Mouse (Mus musculus) midbrain, embryonic 15.5 days (tissue): ENCODE results near the gene Riiad1. TPM values are rescaled to one million over a fixed set of nuclear protein-coding genes. Genes with fewer than 3 reads are reported as not detected.
A peak's percentile ranks its signal among the peaks of the same experiment; 100 is the strongest.

Experiments used
- ATAC-seq: fragments of 200-750 bp; cut with Nextera tagmentation; replicated peaks from 2 replicates; pipeline ENCODE4 v1.8.0; 2017; ENCODE audit warnings: moderate TSS enrichment
- H3K27ac ChIP-seq: fragments of 300-500 bp; sonication (generic); 2 replicates; pipeline ENCODE4 v1.5.1; 2015; ENCODE audit warnings: mild to moderate bottlenecking, inconsistent platforms
- H3K27me3 ChIP-seq: fragments of 300-500 bp; sonication (generic); replicated peaks from 2 replicates; pipeline ENCODE4 v1.6.1; 2015; ENCODE audit warnings: inconsistent platforms
- H3K36me3 ChIP-seq: fragments of 300-500 bp; sonication (generic); replicated peaks from 2 replicates; pipeline ENCODE4 v1.6.1; 2015; ENCODE audit warnings: inconsistent platforms
- H3K4me1 ChIP-seq: fragments of 300-500 bp; sonication (generic); 2 replicates; pipeline ENCODE4 v1.6.1; 2015; ENCODE audit warnings: inconsistent platforms
- H3K4me2 ChIP-seq: fragments of 300-500 bp; sonication (generic); 2 replicates; pipeline ENCODE4 v1.6.1; 2015; ENCODE audit warnings: inconsistent platforms, mild to moderate bottlenecking, moderate library complexity
- H3K4me3 ChIP-seq: fragments of 300-500 bp; sonication (generic); 2 replicates; pipeline ENCODE4 v1.5.1; 2015; ENCODE audit warnings: mild to moderate bottlenecking, inconsistent platforms
- H3K9ac ChIP-seq: fragments of 300-500 bp; sonication (generic); 2 replicates; pipeline ENCODE4 v1.6.1; 2015; ENCODE audit warnings: mild to moderate bottlenecking, inconsistent platforms
- H3K9me3 ChIP-seq: fragments of 300-500 bp; sonication (generic); 2 replicates; pipeline ENCODE4 v1.6.1; 2016; ENCODE audit warnings: inconsistent platforms
- WGBS: fragments of 180-500 bp; shearing (Covaris S2); methylation state at CpG from one replicate; pipeline ENCODE4 v1.1.7; 2015; ENCODE audit warnings: mixed read lengths; 5-methylcytosine and 5-hydroxymethylcytosine counted together
- polyA plus RNA-seq: library from polyadenylated mRNA; unstranded; fragments of >200 nt; fragmentation: Nextera tagmentation; extraction: Ambion mirVana; gene quantifications from 2 replicates; pipeline ENCODE4 v1.2.1, GENCODE M21; 2015

Gene Riiad1
- polyA plus RNA-seq, 1 experiment from 2014 or later, result 20.1 TPM

GRCm38 (mm10) chr3:94477981-94478422 lies 2.1 kb downstream of the Riiad1 start, which contains the start of gene Celf3:
Gene Celf3, plus strand, starts transcription at chr3:94478295.
- peak within 1 kb of the TSS; percentile 91 for H3K27ac ChIP-seq
- peak; percentile 93 for ATAC-seq
- H3K27me3 ChIP-seq, result no peaks in the 10 kb centered on the region
- WGBS, result 0% methylated on average over 14 of the region's 14 CpGs
- peak within 1 kb of the TSS; percentile 83 for H3K4me2 ChIP-seq
- H3K36me3 ChIP-seq, result no peaks in the 10 kb centered on the region; the same call in 1 of the 2 replicates
- H3K4me1 ChIP-seq, result peaks cover 54% of the 10 kb centered on the region
- H3K9ac ChIP-seq, result peak within 1 kb of the TSS; percentile 85
- no peaks in the 10 kb centered on the region for H3K9me3 ChIP-seq
- peak within 1 kb of the TSS; percentile 69 for H3K4me3 ChIP-seq

GRCm38 (mm10) chr3:94477444-94477843 lies 2.7 kb downstream of the Riiad1 start:
- WGBS, result 13% methylated on average over 4 of the region's 4 CpGs
- ATAC-seq, result peak; percentile 30
- H3K4me3 ChIP-seq, result peak overlapping the region; percentile 69
- no peaks in the 10 kb centered on the region; the same call in 1 of the 2 replicates for H3K36me3 ChIP-seq
- H3K27ac ChIP-seq, result peak overlapping the region; percentile 91
- peaks cover 54% of the 10 kb centered on the region for H3K4me1 ChIP-seq
- no peaks in the 10 kb centered on the region for H3K9me3 ChIP-seq
- no peaks in the 10 kb centered on the region for H3K27me3 ChIP-seq
- peak overlapping the region; percentile 83 for H3K4me2 ChIP-seq
- H3K9ac ChIP-seq, result peak overlapping the region; percentile 85

- H3K4me3 ChIP-seq, result no peak overlapping the region
- peak overlapping the region; percentile 83 for H3K4me2 ChIP-seq
- no peak overlapping the region for H3K9ac ChIP-seq
- peak overlapping the region; percentile 91 for H3K27ac ChIP-seq
- ATAC-seq, result no peak
- WGBS, result 49% methylated on average over 8 of the region's 8 CpGs
- H3K4me1 ChIP-seq, result peaks cover 49% of the 10 kb centered on the region
- no peaks in the 10 kb centered on the region; the same call in 1 of the 2 replicates for H3K36me3 ChIP-seq
- no peaks in the 10 kb centered on the region for H3K9me3 ChIP-seq
- H3K27me3 ChIP-seq, result no peaks in the 10 kb centered on the region
Observed at GRCm38 (mm10) chr3:94476301-94477035, 3.7 kb downstream of the Riiad1 start.

GRCm38 (mm10) chr3:94473567-94474232 lies 6.4 kb downstream of the Riiad1 start:
- no peak overlapping the region for H3K9ac ChIP-seq
- H3K9me3 ChIP-seq, result no peaks in the 10 kb centered on the region
- peaks cover 31% of the 10 kb centered on the region for H3K4me1 ChIP-seq
- H3K4me3 ChIP-seq, result no peak overlapping the region
- WGBS, result 72% methylated on average over 5 of the region's 5 CpGs
- peak overlapping the region; percentile 22; the same call in 1 of the 2 replicates for H3K27ac ChIP-seq
- H3K4me2 ChIP-seq, result no peak overlapping the region
- no peak for ATAC-seq
- H3K27me3 ChIP-seq, result no peaks in the 10 kb centered on the region
- H3K36me3 ChIP-seq, result no peaks in the 10 kb centered on the region

- 49% methylated on average over 10 of the region's 10 CpGs for WGBS
- peak overlapping the region; percentile 51 for H3K4me2 ChIP-seq
- no peak for ATAC-seq
- no peak overlapping the region for H3K4me3 ChIP-seq
- H3K4me1 ChIP-seq, result peaks cover 31% of the 10 kb centered on the region
- H3K36me3 ChIP-seq, result no peaks in the 10 kb centered on the region
- no peaks in the 10 kb centered on the region for H3K9me3 ChIP-seq
- H3K9ac ChIP-seq, result 0 out of 2 replicates have a peak overlapping the region, but pooled peaks have one; percentile 4
- H3K27me3 ChIP-seq, result no peaks in the 10 kb centered on the region
- peak overlapping the region; percentile 39; the same call in 1 of the 2 replicates for H3K27ac ChIP-seq
Observed at GRCm38 (mm10) chr3:94473115-94473505, 7.0 kb downstream of the Riiad1 start.

- H3K4me2 ChIP-seq, result peak overlapping the region; percentile 51
- peak overlapping the region; percentile 27 for H3K4me3 ChIP-seq
- H3K4me1 ChIP-seq, result peaks cover 31% of the 10 kb centered on the region
- no peaks in the 10 kb centered on the region for H3K27me3 ChIP-seq
- WGBS, result 10% methylated on average over 28 of the region's 28 CpGs
- H3K9ac ChIP-seq, result peak overlapping the region; percentile 4; the same call in 1 of the 2 replicates
- no peaks in the 10 kb centered on the region for H3K9me3 ChIP-seq
- peak; percentile 59 for ATAC-seq
- peak overlapping the region; percentile 39; the same call in 1 of the 2 replicates for H3K27ac ChIP-seq
- no peaks in the 10 kb centered on the region for H3K36me3 ChIP-seq
Observed at GRCm38 (mm10) chr3:94472447-94473114, 7.6 kb downstream of the Riiad1 start.

- Histone ChIP-seq H3K27ac (no peak overlapping the region), H3K9ac (no peak overlapping the region), H3K4me2 (no peak overlapping the region), H3K4me1 (peaks cover 40% of the 10 kb centered on the region), H3K27me3 (no peaks in the 10 kb centered on the region), H3K36me3 (no peaks in the 10 kb centered on the region), H3K9me3 (no peaks in the 10 kb centered on the region), H3K4me3 (no peak overlapping the region)
- no peak for ATAC-seq
- 49% methylated on average over 3 of the region's 3 CpGs for WGBS
Observed at GRCm38 (mm10) chr3:94468931-94469330, 11.2 kb downstream of the Riiad1 start.

GRCm38 (mm10) chr3:94465632-94466430 lies 14.3 kb downstream of the Riiad1 start:
- WGBS, result 42% methylated on average over 13 of the region's 13 CpGs
- H3K9me3 ChIP-seq, result no peaks in the 10 kb centered on the region
- peak; percentile 66 for ATAC-seq
- H3K36me3 ChIP-seq, result no peaks in the 10 kb centered on the region
- H3K4me2 ChIP-seq, result no peak overlapping the region
- peak overlapping the region; percentile 87 for H3K27ac ChIP-seq
- H3K9ac ChIP-seq, result 0 out of 2 replicates have a peak overlapping the region, but pooled peaks have one; percentile 25
- peaks cover 29% of the 10 kb centered on the region for H3K4me1 ChIP-seq
- no peaks in the 10 kb centered on the region for H3K27me3 ChIP-seq
- H3K4me3 ChIP-seq, result no peak overlapping the region

GRCm38 (mm10) chr3:94463926-94464578 lies 16.1 kb downstream of the Riiad1 start:
- no peaks in the 10 kb centered on the region for H3K27me3 ChIP-seq
- 25% methylated on average over 11 of the region's 11 CpGs for WGBS
- no peak overlapping the region for H3K9ac ChIP-seq
- H3K27ac ChIP-seq, result peak overlapping the region; percentile 87
- no peak overlapping the region for H3K4me3 ChIP-seq
- H3K4me2 ChIP-seq, result no peak overlapping the region
- no peaks in the 10 kb centered on the region for H3K9me3 ChIP-seq
- H3K4me1 ChIP-seq, result peaks cover 29% of the 10 kb centered on the region
- no peaks in the 10 kb centered on the region for H3K36me3 ChIP-seq
- ATAC-seq, result peak; percentile 88

GRCm38 (mm10) chr3:94459834-94460233 lies 20.3 kb downstream of the Riiad1 start:
- 94% methylated on average over 2 of the region's 2 CpGs for WGBS
- H3K4me1 ChIP-seq, result peaks cover 20% of the 10 kb centered on the region
- no peak for ATAC-seq

GRCm38 (mm10) chr3:94457055-94457454 lies 23.1 kb downstream of the Riiad1 start:
- no peak overlapping the region; the same call in 1 of the 2 replicates for H3K9ac ChIP-seq
- H3K27me3 ChIP-seq, result no peaks in the 10 kb centered on the region
- ATAC-seq, result peak; percentile 53; the same call in 1 of the 2 replicates

More at GRCm38 (mm10) chr3:94459834-94460233, 20.3 kb downstream of the Riiad1 start:
- no peaks in the 10 kb centered on the region for H3K9me3 ChIP-seq
- no peak overlapping the region for H3K9ac ChIP-seq
- H3K4me2 ChIP-seq, result no peak overlapping the region
- H3K27me3 ChIP-seq, result no peaks in the 10 kb centered on the region
- H3K4me3 ChIP-seq, result no peak overlapping the region
- no peaks in the 10 kb centered on the region for H3K36me3 ChIP-seq
- no peak overlapping the region for H3K27ac ChIP-seq

More at GRCm38 (mm10) chr3:94457055-94457454, 23.1 kb downstream of the Riiad1 start:
- Histone ChIP-seq H3K27ac (peak overlapping the region; percentile 60), H3K9me3 (no peaks in the 10 kb centered on the region), H3K4me3 (no peak overlapping the region), H3K36me3 (no peaks in the 10 kb centered on the region), H3K4me1 (peaks cover 5% of the 10 kb centered on the region; the same call in 1 of the 2 replicates), H3K4me2 (peak overlapping the region; percentile 43)
- WGBS, result 72% methylated on average over 3 of the region's 3 CpGs
